16 mouse cellular contexts compared by ENCODE assay signal in genomic region chr10:59056294-59056693, GRCm38 (mm10).
"Had no signal": no experiment of that assay in that cellular context is flagged by ENCODE, and none has a peak within 500 bp of the region (broad histone marks: within the 10 kb centered on the region; RNA-seq: fewer than 3 reads in every experiment).

No protein-coding gene starts in this region.

- H3K4me2 ChIP-seq: kidney, embryonic 15.5 days; limb, embryonic 13.5 days; liver, embryonic 11.5 days; liver, embryonic 15.5 days; lung, embryonic 14.5 days; midbrain, embryonic 12.5 days had no signal

- H3K36me3 ChIP-seq: kidney, embryonic 15.5 days; limb, embryonic 13.5 days; liver, embryonic 15.5 days; midbrain, embryonic 12.5 days had no signal

- H3K27me3 ChIP-seq: kidney, embryonic 15.5 days; limb, embryonic 13.5 days; liver, embryonic 15.5 days; midbrain, embryonic 12.5 days had no signal

- H3K9me3 ChIP-seq: kidney, embryonic 15.5 days; limb, embryonic 13.5 days; liver, embryonic 15.5 days; midbrain, embryonic 12.5 days had no signal

- H3K27ac ChIP-seq: kidney, embryonic 15.5 days; limb, embryonic 13.5 days; liver, embryonic 15.5 days; midbrain, embryonic 12.5 days had no signal

- H3K4me3 ChIP-seq: kidney, embryonic 15.5 days; limb, embryonic 13.5 days; liver, embryonic 15.5 days; midbrain, embryonic 12.5 days had no signal

- H3K4me1 ChIP-seq: kidney, embryonic 15.5 days; limb, embryonic 13.5 days; liver, embryonic 15.5 days had no signal

- DNase-seq: kidney, adult 2 months; kidney, postnatal 14 days; left cerebral cortex, postnatal 4 days; lung, embryonic 14.5 days; lung, postnatal 10 days; lung, postnatal 4 days; retina, postnatal 1 day; right cerebral cortex, postnatal 4 days; spleen, adult 18-20 months; thymus, adult 18-20 months; thymus, postnatal 14 days had no signal

- H3K9ac ChIP-seq: kidney, embryonic 15.5 days; limb, embryonic 13.5 days; liver, embryonic 15.5 days; lung, embryonic 14.5 days; midbrain, embryonic 12.5 days had no signal
